Mouse (Mus musculus): ENCODE results near the gene 1700029P11Rik. TPM values are rescaled to one million over a fixed set of nuclear protein-coding genes. Genes with fewer than 3 reads are reported as not detected.

Gene 1700029P11Rik
- polyA plus RNA-seq, 1 experiment from 2014 or later: not detected

DNA sequence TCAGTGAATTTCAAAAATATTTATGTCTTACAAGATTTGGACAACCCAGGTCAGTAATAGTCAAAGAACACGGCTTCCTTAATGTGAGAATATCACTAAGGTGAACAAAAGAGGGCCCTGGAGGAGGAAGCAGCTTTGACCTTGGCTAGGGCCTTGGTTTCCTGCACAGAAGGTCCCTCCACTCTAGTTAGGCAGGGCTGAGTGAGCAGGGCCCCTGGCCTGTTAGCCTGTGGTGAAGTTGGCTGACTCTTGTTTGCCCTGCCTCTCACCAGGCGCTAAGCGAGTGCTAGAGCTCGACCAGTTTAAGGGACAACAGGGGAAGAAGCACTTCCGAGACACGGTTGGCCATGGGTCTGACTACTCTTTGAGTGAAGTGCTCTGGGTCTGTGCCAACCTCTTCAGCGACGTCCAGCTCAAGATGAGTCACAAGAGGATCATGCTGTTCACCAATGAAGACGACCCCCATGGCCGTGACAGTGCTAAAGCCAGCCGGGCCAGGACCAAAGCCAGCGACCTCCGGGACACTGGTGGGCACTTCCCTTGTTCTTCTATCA, 42.3 kb downstream of the 1700029P11Rik start:
- H3K9ac ChIP-seq: no peak overlapping the region
- no peak for ATAC-seq (ENCODE audit: insufficient read depth)
- no peak overlapping the region for H3K27ac ChIP-seq (ENCODE audit: low read depth)
- H3K27me3 ChIP-seq (ENCODE audit: insufficient read depth, low read length): no peaks in the 10 kb centered on the region
- H3K9me3 ChIP-seq (ENCODE audit: low read depth, low read length): no peaks in the 10 kb centered on the region
- 0 out of 2 replicates have a peak, but pooled peaks cover 1% of the 10 kb centered on the region for H3K4me1 ChIP-seq (ENCODE audit: insufficient read depth)
- 82% methylated on average over 13 of the region's 13 CpGs for WGBS
- TF ChIP-seq CTCF (IDR thresholded peaks at IDR 0.05; ENCODE audit: low read depth): no peak
- no peak overlapping the region for H3K4me2 ChIP-seq
- H3K36me3 ChIP-seq (ENCODE audit: insufficient read depth): peaks cover 77% of the 10 kb centered on the region
- no peak overlapping the region for H3K4me3 ChIP-seq (ENCODE audit: low read depth, low read length)
- DNase-seq: no peak

- no peaks in the 10 kb centered on the region for H3K9me3 ChIP-seq (ENCODE audit: low read depth, low read length)
- no peak for ATAC-seq (ENCODE audit: insufficient read depth)
- no peak for DNase-seq
- no peaks in the 10 kb centered on the region for H3K4me1 ChIP-seq (ENCODE audit: insufficient read depth)
- TF ChIP-seq CTCF (IDR thresholded peaks at IDR 0.05; ENCODE audit: low read depth): no peak
- H3K27ac ChIP-seq (ENCODE audit: low read depth): no peak overlapping the region
- H3K4me2 ChIP-seq: no peak overlapping the region
- no peak overlapping the region for H3K4me3 ChIP-seq (ENCODE audit: low read depth, low read length)
- H3K9ac ChIP-seq: no peak overlapping the region
- WGBS: 77% methylated on average over 6 of the region's 6 CpGs
- peaks cover 85% of the 10 kb centered on the region for H3K36me3 ChIP-seq (ENCODE audit: insufficient read depth)
- H3K27me3 ChIP-seq (ENCODE audit: insufficient read depth, low read length): no peaks in the 10 kb centered on the region
Measured at GRCm38 (mm10) chr15:82023965-82024635, 43.8 kb downstream of the 1700029P11Rik start.

- no peak for DNase-seq
- H3K27me3 ChIP-seq (ENCODE audit: insufficient read depth, low read length): no peaks in the 10 kb centered on the region
- 83% methylated on average over 7 of the region's 7 CpGs for WGBS
- ATAC-seq (ENCODE audit: insufficient read depth): no peak
- H3K27ac ChIP-seq (ENCODE audit: low read depth): no peak overlapping the region
- H3K36me3 ChIP-seq (ENCODE audit: insufficient read depth): peaks cover 95% of the 10 kb centered on the region
- no peak overlapping the region for H3K4me2 ChIP-seq
- H3K4me3 ChIP-seq (ENCODE audit: low read depth, low read length): no peak overlapping the region
- no peak for TF ChIP-seq CTCF (IDR thresholded peaks at IDR 0.05; ENCODE audit: low read depth)
- no peaks in the 10 kb centered on the region for H3K4me1 ChIP-seq (ENCODE audit: insufficient read depth)
- no peak overlapping the region for H3K9ac ChIP-seq
- H3K9me3 ChIP-seq (ENCODE audit: low read depth, low read length): no peaks in the 10 kb centered on the region
Measured at GRCm38 (mm10) chr15:82027276-82027675, 46.9 kb downstream of the 1700029P11Rik start.

- Histone ChIP-seq H3K9ac (no peak overlapping the region), H3K4me3 (ENCODE audit: low read depth, low read length) (no peak overlapping the region), H3K36me3 (ENCODE audit: insufficient read depth) (peaks cover 93% of the 10 kb centered on the region), H3K4me1 (ENCODE audit: insufficient read depth) (no peaks in the 10 kb centered on the region), H3K27ac (ENCODE audit: low read depth) (no peak overlapping the region), H3K27me3 (ENCODE audit: insufficient read depth, low read length) (no peaks in the 10 kb centered on the region), H3K9me3 (ENCODE audit: low read depth, low read length) (no peaks in the 10 kb centered on the region), H3K4me2 (no peak overlapping the region)
- TF ChIP-seq CTCF (IDR thresholded peaks at IDR 0.05; ENCODE audit: low read depth): no peak
- DNase-seq (no peak), ATAC-seq (ENCODE audit: insufficient read depth) (no peak)
- 78% methylated on average over 7 of the region's 7 CpGs for WGBS
Measured at GRCm38 (mm10) chr15:82027726-82028125, 47.4 kb downstream of the 1700029P11Rik start.

Other genes with a start within 250 kb of the 1700029P11Rik start
- gene Zc3h7b, start 235.5 kb upstream of the 1700029P11Rik start, polyA plus RNA-seq (2014; fragmentation: Nextera tagmentation; extraction: Ambion mirVana): 45.6 and 46.1 TPM in 2 replicates
- 101 and 107 TPM in 2 replicates for gene Rangap1, start 235.0 kb upstream of the 1700029P11Rik start, polyA plus RNA-seq (2014; fragmentation: Nextera tagmentation; extraction: Ambion mirVana)
- 23.5 and 23.8 TPM in 2 replicates for gene Tef, start 178.1 kb upstream of the 1700029P11Rik start, polyA plus RNA-seq (2014; fragmentation: Nextera tagmentation; extraction: Ambion mirVana)
- gene Tob2, start 121.7 kb upstream of the 1700029P11Rik start, polyA plus RNA-seq (2014; fragmentation: Nextera tagmentation; extraction: Ambion mirVana): 23.3 and 24.2 TPM in 2 replicates
- 211 and 220 TPM in 2 replicates for gene Phf5a, start 108.6 kb upstream of the 1700029P11Rik start, polyA plus RNA-seq (2014; fragmentation: Nextera tagmentation; extraction: Ambion mirVana)
- 149 and 152 TPM in 2 replicates for gene Aco2, start 108.2 kb upstream of the 1700029P11Rik start, polyA plus RNA-seq (2014; fragmentation: Nextera tagmentation; extraction: Ambion mirVana)
- gene Polr3h, start 54.3 kb upstream of the 1700029P11Rik start, polyA plus RNA-seq (2014; fragmentation: Nextera tagmentation; extraction: Ambion mirVana): 74.4 and 89.5 TPM in 2 replicates
- 10.1 and 11.8 TPM in 2 replicates for gene Csdc2, start 43.8 kb upstream of the 1700029P11Rik start, polyA plus RNA-seq (2014; fragmentation: Nextera tagmentation; extraction: Ambion mirVana)
- 39.0 and 39.6 TPM in 2 replicates for gene Pmm1, start 19.6 kb upstream of the 1700029P11Rik start, polyA plus RNA-seq (2014; fragmentation: Nextera tagmentation; extraction: Ambion mirVana)
- gene Xrcc6, start 7.3 kb downstream of the 1700029P11Rik start, polyA plus RNA-seq (2014; fragmentation: Nextera tagmentation; extraction: Ambion mirVana): 92.5 and 93.1 TPM in 2 replicates
- gene Desi1, start 53.3 kb downstream of the 1700029P11Rik start, polyA plus RNA-seq (2014; fragmentation: Nextera tagmentation; extraction: Ambion mirVana): 23.0 and 26.8 TPM in 2 replicates
- gene Snu13, start 67.1 kb downstream of the 1700029P11Rik start, polyA plus RNA-seq (2014; fragmentation: Nextera tagmentation; extraction: Ambion mirVana): 334 and 340 TPM in 2 replicates
- not detected in 2 replicates for gene 4930407I10Rik, start 78.6 kb downstream of the 1700029P11Rik start, polyA plus RNA-seq (2014; fragmentation: Nextera tagmentation; extraction: Ambion mirVana)
- not detected in 2 replicates for gene Mei1, start 89.5 kb downstream of the 1700029P11Rik start, polyA plus RNA-seq (2014; fragmentation: Nextera tagmentation; extraction: Ambion mirVana)
- 20.5 and 22.1 TPM in 2 replicates for gene Ccdc134, start 147.4 kb downstream of the 1700029P11Rik start, polyA plus RNA-seq (2014; fragmentation: Nextera tagmentation; extraction: Ambion mirVana)
- 107 and 114 TPM in 2 replicates for gene Srebf2, start 166.6 kb downstream of the 1700029P11Rik start, polyA plus RNA-seq (2014; fragmentation: Nextera tagmentation; extraction: Ambion mirVana)
- gene Shisa8, start 232.3 kb downstream of the 1700029P11Rik start, polyA plus RNA-seq (2014; fragmentation: Nextera tagmentation; extraction: Ambion mirVana): 0.20 and 0.45 TPM in 2 replicates
- gene Tnfrsf13c, start 243.8 kb downstream of the 1700029P11Rik start, polyA plus RNA-seq (2014; fragmentation: Nextera tagmentation; extraction: Ambion mirVana): 0.22 TPM in 1 of 2 replicates, not detected in the other